Mouse (Mus musculus) limb, embryonic 14.5 days (tissue): Measurements from ENCODE around the gene Mrpl9. TPM values are rescaled to one million over a fixed set of nuclear protein-coding genes. Genes with fewer than 3 reads are reported as not detected.

Source experiments
- ATAC-seq: fragments of 200-750 bp; cut with Nextera tagmentation; 2 replicates; pipeline ENCODE4 v1.8.0; 2017; ENCODE audit warnings: low read depth, moderate number of reproducible peaks, moderate TSS enrichment; ENCODE audit not compliant: low FRiP score
- DNase-seq: peaks from one replicate; pipeline ENCODE4 v3.0.0-alpha.2; 2015; ENCODE audit warnings: low spot score
- H3K27ac ChIP-seq: fragments of 300-500 bp; sonication (generic); replicated peaks from 2 replicates; pipeline ENCODE4 v1.5.1; 2014; ENCODE audit warnings: low read depth, mild to moderate bottlenecking, low read length, moderate library complexity, mixed read lengths
- H3K27me3 ChIP-seq: fragments of 300-500 bp; sonication (generic); 2 replicates; pipeline ENCODE4 v1.6.1; 2014; ENCODE audit warnings: low read length, mixed read lengths; ENCODE audit not compliant: control insufficient read depth, insufficient read depth
- H3K36me3 ChIP-seq: fragments of 300-500 bp; sonication (generic); 2 replicates; pipeline ENCODE4 v1.6.1; 2014; ENCODE audit warnings: mild to moderate bottlenecking, low read length, moderate library complexity, mixed read lengths; ENCODE audit not compliant: control insufficient read depth, insufficient read depth
- H3K4me1 ChIP-seq: fragments of 300-500 bp; sonication (generic); 2 replicates; pipeline ENCODE4 v1.6.1; 2014; ENCODE audit warnings: antibody characterized with exemption, low read length, mixed read lengths; ENCODE audit not compliant: control insufficient read depth, insufficient read depth
- H3K4me2 ChIP-seq: fragments of 300-500 bp; sonication (generic); replicated peaks from 2 replicates; pipeline ENCODE4 v1.6.1; 2014; ENCODE audit warnings: low read depth, mild to moderate bottlenecking, low read length, moderate library complexity; ENCODE audit not compliant: severe bottlenecking
- H3K4me3 ChIP-seq: fragments of 300-500 bp; sonication (generic); replicated peaks from 2 replicates; pipeline ENCODE4 v1.5.1; 2014; ENCODE audit warnings: low read length
- H3K9ac ChIP-seq: fragments of 300-500 bp; sonication (generic); 2 replicates; pipeline ENCODE4 v1.6.1; 2014; ENCODE audit warnings: mild to moderate bottlenecking, low read depth, low read length, moderate library complexity; ENCODE audit not compliant: severe bottlenecking
- H3K9me3 ChIP-seq: fragments of 300-500 bp; sonication (generic); 2 replicates; pipeline ENCODE4 v1.6.1; 2016; ENCODE audit warnings: low read length; ENCODE audit not compliant: control insufficient read depth
- POLR2A ChIP-seq: fragments of 200-500 bp; IDR thresholded peaks from 2 replicates; pipeline ENCODE4 v1.8.0; 2012; ENCODE audit warnings: inconsistent platforms, mild to moderate bottlenecking, moderate library complexity, borderline replicate concordance; ENCODE audit not compliant: insufficient read depth, insufficient read length; ENCODE audit errors: extremely low read depth
- WGBS: fragments of 180-500 bp; shearing (Covaris S2); extraction: QIAGEN DNeasy Blood & Tissue Kit; methylation state at CpG from one replicate; pipeline ENCODE4 v1.1.7; 2014; 5-methylcytosine and 5-hydroxymethylcytosine counted together
- polyA plus RNA-seq, 2 experiments: library from polyadenylated mRNA; depleted of rRNA in 1 of 2; stranded (reverse) in 1 of 2; unstranded in 1 of 2; fragments of >200 nt; fragmentation: Nextera tagmentation in 1 of 2; extraction: Ambion mirVana in 1 of 2; gene quantifications; 2 replicates each; pipeline versions ENCODE4 v1.2.1 to v1.2.3; 2012 to 2014

The Mrpl9 gene
- polyA plus RNA-seq, 2 experiments: 52.8 to 55.9 TPM

- Histone ChIP-seq H3K9me3 (no peaks in the 10 kb centered on the region), H3K27me3 (no peaks in the 10 kb centered on the region), H3K4me3 (no peak overlapping the region), H3K4me1 (no peaks in the 10 kb centered on the region), H3K27ac (no peak overlapping the region), H3K36me3 (no peaks in the 10 kb centered on the region), H3K9ac (no peak overlapping the region), H3K4me2 (no peak overlapping the region)
- TF ChIP-seq POLR2A: no peak
- ATAC-seq: no peak
- no peak for DNase-seq
- 66% methylated on average over 11 of the region's 11 CpGs for WGBS
These were observed 20.9 kb downstream of the Mrpl9 start for GRCm38 (mm10) chr3:94463926-94464578.

- DNase-seq (no peak), ATAC-seq (no peak)
- Histone ChIP-seq H3K9me3 (no peaks in the 10 kb centered on the region), H3K4me1 (no peaks in the 10 kb centered on the region), H3K4me3 (no peak overlapping the region), H3K4me2 (no peak overlapping the region), H3K27me3 (no peaks in the 10 kb centered on the region), H3K27ac (no peak overlapping the region), H3K9ac (no peak overlapping the region; the same call in 1 of the 2 replicates), H3K36me3 (no peaks in the 10 kb centered on the region)
- no peak for TF ChIP-seq POLR2A
- 48% methylated on average over 13 of the region's 13 CpGs for WGBS
These were observed 22.7 kb downstream of the Mrpl9 start for GRCm38 (mm10) chr3:94465632-94466430.

GRCm38 (mm10) chr3:94468931-94469330 lies 25.8 kb downstream of the Mrpl9 start:
- H3K27me3 ChIP-seq: no peaks in the 10 kb centered on the region
- DNase-seq (no peak), ATAC-seq (no peak)
- no peak overlapping the region for H3K27ac ChIP-seq
- H3K4me2 ChIP-seq: no peak overlapping the region
- H3K9me3 ChIP-seq: no peaks in the 10 kb centered on the region
- no peak overlapping the region for H3K9ac ChIP-seq
- peaks cover 4% of the 10 kb centered on the region for H3K4me1 ChIP-seq
- WGBS: 32% methylated on average over 3 of the region's 3 CpGs
- TF ChIP-seq POLR2A: no peak
- H3K36me3 ChIP-seq: no peaks in the 10 kb centered on the region
- no peak overlapping the region for H3K4me3 ChIP-seq

GRCm38 (mm10) chr3:94472447-94473114 lies 29.5 kb downstream of the Mrpl9 start:
- H3K4me1 ChIP-seq: peaks cover 4% of the 10 kb centered on the region
- WGBS: 10% methylated on average over 28 of the region's 28 CpGs
- H3K9me3 ChIP-seq: no peaks in the 10 kb centered on the region
- H3K27me3 ChIP-seq: no peaks in the 10 kb centered on the region
- H3K4me2 ChIP-seq: peak overlapping the region; percentile 41
- no peak for TF ChIP-seq POLR2A
- 0 out of 2 replicates have a peak overlapping the region, but pooled peaks have one; percentile 39 for H3K27ac ChIP-seq
- peak; percentile 59 for DNase-seq
- no peaks in the 10 kb centered on the region for H3K36me3 ChIP-seq
- H3K9ac ChIP-seq: peak overlapping the region; percentile 8; the same call in 1 of the 2 replicates
- peak overlapping the region; percentile 16; the same call in 1 of the 2 replicates for H3K4me3 ChIP-seq
- peak; percentile 76; the same call in 1 of the 2 replicates for ATAC-seq

- WGBS: 42% methylated on average over 10 of the region's 10 CpGs
- Histone ChIP-seq H3K4me1 (peaks cover 4% of the 10 kb centered on the region), H3K27ac (0 out of 2 replicates have a peak overlapping the region, but pooled peaks have one; percentile 39), H3K9ac (no peak overlapping the region), H3K36me3 (no peaks in the 10 kb centered on the region), H3K9me3 (no peaks in the 10 kb centered on the region), H3K4me3 (no peak overlapping the region), H3K27me3 (0 out of 2 replicates have a peak, but pooled peaks cover under 1% of the 10 kb centered on the region), H3K4me2 (no peak overlapping the region)
- ATAC-seq (no peak), DNase-seq (no peak)
- TF ChIP-seq POLR2A: no peak
These were observed 30.0 kb downstream of the Mrpl9 start for GRCm38 (mm10) chr3:94473115-94473505.
